Mouse (Mus musculus): ENCODE data around the gene Sart3.

- TF ChIP-seq CTCF (IDR thresholded peaks at IDR 0.05; ENCODE audit: borderline replicate concordance, control insufficient read depth, extremely low read depth, insufficient read depth, low read length, poor library complexity) (no peak), POLR2A (IDR thresholded peaks at IDR 0.05; ENCODE audit: control insufficient read depth, extremely low read depth, insufficient read depth, low read length, poor library complexity) (no peak)
These were observed 6.4 kb downstream of the Sart3 start for GRCm38 (mm10) chr5:113765641-113766526.
